Mouse (Mus musculus) lung, embryonic 16.5 days (tissue): ENCODE results near the gene Mettl1. TPM values are rescaled to one million over a fixed set of nuclear protein-coding genes. Genes with fewer than 3 reads are reported as not detected.

Experiments
- ATAC-seq: fragments of 200-750 bp; cut with Nextera tagmentation; 2 replicates; pipeline ENCODE4 v1.8.0; 2017; ENCODE audit warnings: low read depth, mild to moderate bottlenecking, moderate library complexity
- H3K27ac ChIP-seq: fragments of 300-500 bp; sonication (generic); 2 replicates; pipeline ENCODE4 v1.5.1; 2014; ENCODE audit warnings: mild to moderate bottlenecking, control low read depth, low read length
- H3K27me3 ChIP-seq: fragments of 300-500 bp; sonication (generic); 2 replicates; pipeline ENCODE4 v1.6.1; 2014; ENCODE audit warnings: low read depth, low read length, mixed read lengths; ENCODE audit not compliant: control insufficient read depth, insufficient read depth
- H3K36me3 ChIP-seq: fragments of 300-500 bp; sonication (generic); 2 replicates; pipeline ENCODE4 v1.6.1; 2014; ENCODE audit warnings: low read length; ENCODE audit not compliant: control insufficient read depth, insufficient read depth
- H3K4me1 ChIP-seq: fragments of 300-500 bp; sonication (generic); replicated peaks from 2 replicates; pipeline ENCODE4 v1.6.1; 2014; ENCODE audit warnings: low read length, mixed read lengths; ENCODE audit not compliant: control insufficient read depth, insufficient read depth
- H3K4me2 ChIP-seq: fragments of 300-500 bp; sonication (generic); 2 replicates; pipeline ENCODE4 v1.6.1; 2014; ENCODE audit warnings: low read depth, low read length, control low read depth
- H3K4me3 ChIP-seq: fragments of 300-500 bp; sonication (generic); 2 replicates; pipeline ENCODE4 v1.5.1; 2014; ENCODE audit warnings: mild to moderate bottlenecking, low read length, control low read depth
- H3K9ac ChIP-seq: fragments of 300-500 bp; sonication (generic); 2 replicates; pipeline ENCODE4 v1.6.1; 2014; ENCODE audit warnings: low read length, control low read depth
- H3K9me3 ChIP-seq: fragments of 300-500 bp; sonication (generic); 2 replicates; pipeline ENCODE4 v1.6.1; 2016; ENCODE audit warnings: low read length; ENCODE audit not compliant: control insufficient read depth
- WGBS: fragments of 180-500 bp; shearing (Covaris S2); extraction: QIAGEN DNeasy Blood & Tissue Kit; methylation state at CpG from one replicate; pipeline ENCODE4 v1.1.7; 2014; 5-methylcytosine and 5-hydroxymethylcytosine counted together
- microRNA counts: library from miRNA; unstranded; fragments of <30 nt; microRNA quantifications from one replicate; lab custom pipeline; 2016
- microRNA-seq: library from miRNA; unstranded; fragments of <30 nt; microRNA quantifications from one replicate; pipeline ENCODE4, GENCODE M21; 2016
- polyA plus RNA-seq: library from polyadenylated mRNA; unstranded; fragments of >200 nt; fragmentation: Nextera tagmentation; extraction: Ambion mirVana; gene quantifications from 2 replicates; pipeline ENCODE4 v1.2.1, GENCODE M21; 2015

Mettl1 gene
- polyA plus RNA-seq, 1 experiment from 2014 or later = 39.9 TPM

GRCm38 (mm10) chr10:127085633-127086032 is 44.4 kb downstream of the Mettl1 start:
- Histone ChIP-seq H3K27ac (no peak overlapping the region), H3K4me2 (no peak overlapping the region), H3K36me3 (no peaks in the 10 kb centered on the region), H3K27me3 (peaks cover 54% of the 10 kb centered on the region), H3K4me3 (no peak overlapping the region), H3K4me1 (peaks cover 8% of the 10 kb centered on the region), H3K9me3 (no peaks in the 10 kb centered on the region), H3K9ac (no peak overlapping the region)
- ATAC-seq = no peak
- WGBS = 63% methylated on average over 6 of the region's 6 CpGs

GRCm38 (mm10) chr10:127090560-127091411 is 49.6 kb downstream of the Mettl1 start:
- Histone ChIP-seq H3K36me3 (no peaks in the 10 kb centered on the region), H3K27me3 (peaks cover 40% of the 10 kb centered on the region), H3K4me1 (peaks cover 31% of the 10 kb centered on the region), H3K9ac (peak overlapping the region; percentile 0; the same call in 1 of the 2 replicates), H3K27ac (no peak overlapping the region), H3K9me3 (no peaks in the 10 kb centered on the region), H3K4me2 (peak overlapping the region; percentile 53), H3K4me3 (peak overlapping the region; percentile 17)
- WGBS = 9% methylated on average over 57 of the region's 57 CpGs
- 0 out of 2 replicates have a peak, but pooled peaks have one; percentile 3 for ATAC-seq

GRCm38 (mm10) chr10:127091507-127092396 is 50.5 kb downstream of the Mettl1 start:
- no peaks in the 10 kb centered on the region for H3K9me3 ChIP-seq
- WGBS = 12% methylated on average over 44 of the region's 51 CpGs
- peak overlapping the region; percentile 17 for H3K4me3 ChIP-seq
- H3K36me3 ChIP-seq = no peaks in the 10 kb centered on the region
- no peak overlapping the region for H3K27ac ChIP-seq
- H3K4me1 ChIP-seq = peaks cover 31% of the 10 kb centered on the region
- H3K27me3 ChIP-seq = peaks cover 40% of the 10 kb centered on the region
- peak; percentile 42 for ATAC-seq
- H3K9ac ChIP-seq = no peak overlapping the region
- H3K4me2 ChIP-seq = peak overlapping the region; percentile 53

- 0 out of 2 replicates have a peak, but pooled peaks cover 2% of the 10 kb centered on the region for H3K36me3 ChIP-seq
- no peak overlapping the region for H3K9ac ChIP-seq
- 36% methylated on average over 4 of the region's 4 CpGs for WGBS
- no peak overlapping the region for H3K4me3 ChIP-seq
- H3K4me1 ChIP-seq = peaks cover 31% of the 10 kb centered on the region
- no peak overlapping the region for H3K4me2 ChIP-seq
- H3K27ac ChIP-seq = no peak overlapping the region
- ATAC-seq = no peak
- no peaks in the 10 kb centered on the region for H3K9me3 ChIP-seq
- peaks cover 38% of the 10 kb centered on the region for H3K27me3 ChIP-seq
Measured at GRCm38 (mm10) chr10:127092742-127093141, 51.5 kb downstream of the Mettl1 start.

GRCm38 (mm10) chr10:127094382-127094802 is 53.2 kb downstream of the Mettl1 start:
- peak overlapping the region; percentile 21; the same call in 1 of the 2 replicates for H3K4me2 ChIP-seq
- H3K36me3 ChIP-seq = peaks cover 7% of the 10 kb centered on the region; the same call in 1 of the 2 replicates
- peak overlapping the region; percentile 57 for H3K27ac ChIP-seq

More at GRCm38 (mm10) chr10:127094382-127094802, 53.2 kb downstream of the Mettl1 start:
- H3K4me3 ChIP-seq = no peak overlapping the region
- H3K4me1 ChIP-seq = peaks cover 31% of the 10 kb centered on the region
- H3K9me3 ChIP-seq = no peaks in the 10 kb centered on the region
- peak; percentile 80 for ATAC-seq
- 11% methylated on average over 7 of the region's 7 CpGs for WGBS
- peaks cover 30% of the 10 kb centered on the region for H3K27me3 ChIP-seq
- H3K9ac ChIP-seq = no peak overlapping the region

MicroRNAs encoded within 50 kb of the gene (microRNA counts, 519-probe panel; counts per million panel counts)
- microRNA mmu-miR-26a (lab: Ali Mortazavi, UCI) = 2,791 counts per million, percentile 51 among the panel's probes with 10 or more counts
- not detected for microRNA mmu-miR-546 (lab: Ali Mortazavi, UCI)

Small RNA genes lying within 50 kb of the gene (microRNA-seq; reads per million reads assigned to microRNA genes)
- gene Mir26a-2 (64.8 reads per million, percentile 46 among the genes with 10 or more reads in this experiment), gene Mir546 (not detected)

Other genes starting within 250 kb of the Mettl1 start
- 13.8 and 14.0 TPM in 2 replicates for gene Atp23, start 140.1 kb upstream of the Mettl1 start, polyA plus RNA-seq
- gene Ctdsp2, start 62.7 kb upstream of the Mettl1 start, polyA plus RNA-seq = 66.2 and 72.0 TPM in 2 replicates
- 0.20 and 0.33 TPM in 2 replicates for gene Avil, start 40.7 kb upstream of the Mettl1 start, polyA plus RNA-seq
- 69.3 and 71.6 TPM in 2 replicates for gene Tsfm, start 10.6 kb upstream of the Mettl1 start, polyA plus RNA-seq
- gene Eef1akmt3, start 99 bp downstream of the Mettl1 start, polyA plus RNA-seq = 0.29 and 0.36 TPM in 2 replicates
- gene Cyp27b1, start 6.8 kb downstream of the Mettl1 start, polyA plus RNA-seq = 0.11 and 0.38 TPM in 2 replicates
- gene March9, start 18.8 kb downstream of the Mettl1 start, polyA plus RNA-seq = 0.46 and 0.53 TPM in 2 replicates
- gene Cdk4, start 22.1 kb downstream of the Mettl1 start, polyA plus RNA-seq = 1,550 and 1,646 TPM in 2 replicates
- gene Tspan31, start 28.9 kb downstream of the Mettl1 start, polyA plus RNA-seq = 165 and 169 TPM in 2 replicates
- gene Agap2, start 33.9 kb downstream of the Mettl1 start, polyA plus RNA-seq = 0.04 and 0.58 TPM in 2 replicates
- gene Os9, start 79.7 kb downstream of the Mettl1 start, polyA plus RNA-seq = 108 and 111 TPM in 2 replicates
- 3.5 and 5.2 TPM in 2 replicates for gene B4galnt1, start 123.8 kb downstream of the Mettl1 start, polyA plus RNA-seq
- 0.88 and 1.1 TPM in 2 replicates for gene Slc26a10, start 139.2 kb downstream of the Mettl1 start, polyA plus RNA-seq
- gene Arhgef25, start 148.7 kb downstream of the Mettl1 start, polyA plus RNA-seq = 60.3 and 65.0 TPM in 2 replicates
- gene Dtx3, start 154.3 kb downstream of the Mettl1 start, polyA plus RNA-seq = 72.9 and 74.8 TPM in 2 replicates
- 30.0 and 30.8 TPM in 2 replicates for gene Pip4k2c, start 170.2 kb downstream of the Mettl1 start, polyA plus RNA-seq
- 1.2 TPM in 2 replicates for gene Kif5a, start 221.9 kb downstream of the Mettl1 start, polyA plus RNA-seq
- gene Dctn2, start 225.0 kb downstream of the Mettl1 start, polyA plus RNA-seq = 183 and 194 TPM in 2 replicates
- 10.6 and 15.2 TPM in 2 replicates for gene Mbd6, start 247.6 kb downstream of the Mettl1 start, polyA plus RNA-seq